Mouse (Mus musculus) c-Kit-positive CD71-negative TER-119-negative erythroid progenitor cells, embryonic 14.5 days (primary cell): ENCODE measurements around the gene Ccdc34.
"Not testable (repeated sequence)": the region's sequence is repeated elsewhere in the genome, so short reads cannot be mapped to it uniquely, and the experiment has no call there.

Experiments
- DNase-seq: peaks from one replicate; pipeline ENCODE4 v3.0.0-alpha.2; 2013; ENCODE audit warnings: low read depth

Gene Ccdc34

DNA sequence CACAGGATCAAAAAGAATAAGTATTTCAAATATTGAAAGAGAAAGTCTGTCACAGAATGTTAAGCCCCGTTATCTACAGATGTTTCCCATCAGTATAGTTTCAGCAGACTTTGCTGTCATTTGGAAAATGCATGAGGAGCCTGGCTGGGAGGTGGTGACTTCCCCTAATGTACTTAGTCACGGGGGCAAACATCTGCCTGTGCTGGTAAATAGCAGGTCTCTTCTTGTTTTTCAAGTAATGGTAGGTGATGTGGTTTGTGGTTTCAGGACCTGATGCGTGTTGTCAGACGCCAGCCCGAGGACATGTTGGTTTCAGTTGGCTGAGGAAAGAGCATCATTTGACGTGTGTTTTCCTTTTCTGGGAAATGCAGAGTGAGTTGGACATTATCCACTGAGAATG, 62.9 kb downstream of the Ccdc34 start:
- no peak for DNase-seq

GRCm38 (mm10) chr2:110082975-110083374, 65.4 kb downstream of the Ccdc34 start:
- no peak for DNase-seq

DNA sequence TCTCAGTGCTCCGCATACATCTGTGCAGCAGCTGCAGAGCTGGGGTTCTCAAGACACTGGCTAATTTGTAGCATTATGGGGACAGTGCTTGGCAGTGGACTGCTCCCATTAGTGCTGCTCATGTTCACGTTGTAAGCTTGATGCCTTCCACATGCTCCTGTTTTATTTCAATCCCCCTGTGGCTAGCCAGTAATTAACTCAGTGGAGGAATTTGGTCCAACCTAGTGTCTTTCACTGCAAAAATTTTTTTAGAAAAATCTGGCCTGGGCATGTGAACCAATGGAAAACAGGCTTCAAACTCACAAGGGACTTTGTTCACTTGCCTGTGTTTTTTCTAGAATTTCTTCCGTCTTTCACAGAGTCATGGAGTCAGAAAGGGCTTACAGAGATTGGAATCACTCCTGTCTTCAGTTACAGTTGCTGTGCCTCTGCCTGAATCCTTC, 68.1 kb downstream of the Ccdc34 start:
- no peak for DNase-seq

- no peak for DNase-seq
Measured at GRCm38 (mm10) chr2:110114133-110114532, 96.5 kb downstream of the Ccdc34 start.

DNA sequence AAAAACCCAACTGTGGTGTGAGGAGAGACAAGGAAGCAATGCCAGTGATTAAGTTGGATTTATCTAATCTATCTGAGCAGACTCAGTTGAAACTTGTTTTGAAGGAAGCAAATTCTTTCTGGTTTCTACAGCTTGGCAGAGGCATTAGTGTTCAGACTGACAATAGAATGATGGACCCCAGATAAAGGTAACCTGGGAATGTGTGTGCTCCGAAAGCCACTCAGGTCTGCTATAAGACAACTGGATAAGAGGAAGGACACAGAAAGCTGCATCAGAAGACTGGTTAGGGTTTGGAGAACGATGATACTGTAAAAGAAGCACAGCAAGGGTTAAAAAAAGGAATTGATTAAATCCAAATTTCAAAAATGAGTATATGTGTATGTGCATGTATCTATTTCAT, 111.8 kb downstream of the Ccdc34 start:
- no peak for DNase-seq

DNA sequence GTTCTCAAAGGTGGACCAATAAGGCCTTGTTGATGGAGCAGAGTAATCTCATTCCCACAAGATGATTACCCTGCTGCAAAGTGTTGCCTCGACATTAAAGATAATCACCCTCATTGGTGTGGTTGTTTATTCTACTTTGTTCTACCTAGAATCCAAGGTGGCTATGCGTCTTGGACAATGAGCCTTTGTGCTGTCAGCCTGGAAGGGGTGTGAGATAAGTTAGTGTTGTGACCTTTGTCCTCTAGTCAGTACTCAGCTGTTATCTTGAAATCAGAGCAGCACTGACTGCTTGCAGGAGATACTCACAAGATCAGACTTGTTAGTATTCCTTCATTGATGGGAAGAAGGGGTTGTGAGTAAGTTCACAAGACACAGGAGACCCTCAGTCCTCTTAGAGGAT, 114.0 kb downstream of the Ccdc34 start:
- DNase-seq = no peak

DNA sequence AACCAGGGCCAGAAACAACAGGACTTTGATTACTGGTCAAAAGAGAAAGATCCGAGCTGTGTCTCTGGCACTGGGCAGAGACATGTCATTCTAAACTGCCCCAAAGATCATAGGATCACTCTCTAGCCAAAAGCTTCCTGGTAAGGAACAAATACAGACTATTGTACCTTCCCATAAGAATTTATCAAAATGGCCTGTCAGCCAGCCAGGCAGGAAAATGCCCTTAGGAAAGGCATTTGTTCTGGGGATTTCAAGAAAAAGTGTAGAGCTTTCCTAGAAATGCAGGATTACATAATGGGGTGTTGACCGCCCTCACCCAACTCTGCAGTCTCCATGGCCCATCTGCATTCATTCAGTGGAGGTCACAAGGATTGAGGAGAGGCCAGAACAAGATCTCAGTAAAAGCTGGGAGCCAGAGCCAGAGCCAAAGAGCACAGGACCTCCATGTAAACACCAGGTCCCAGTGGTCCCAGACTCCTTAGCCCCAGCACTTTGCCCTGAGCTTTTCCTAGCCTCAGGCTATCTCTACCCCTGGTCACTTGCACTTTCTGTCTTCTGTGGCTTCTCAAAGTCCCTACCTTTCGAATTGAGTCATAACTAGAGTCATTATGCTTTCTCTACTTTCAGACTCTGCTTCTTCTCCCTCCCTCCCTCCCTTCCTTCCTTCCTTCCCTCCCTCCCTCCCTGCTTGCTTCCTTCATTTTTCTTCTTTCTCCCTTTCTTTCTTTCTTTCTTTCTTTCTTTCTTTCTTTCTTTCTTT, 115.9 kb downstream of the Ccdc34 start:
- no peak for DNase-seq

DNA sequence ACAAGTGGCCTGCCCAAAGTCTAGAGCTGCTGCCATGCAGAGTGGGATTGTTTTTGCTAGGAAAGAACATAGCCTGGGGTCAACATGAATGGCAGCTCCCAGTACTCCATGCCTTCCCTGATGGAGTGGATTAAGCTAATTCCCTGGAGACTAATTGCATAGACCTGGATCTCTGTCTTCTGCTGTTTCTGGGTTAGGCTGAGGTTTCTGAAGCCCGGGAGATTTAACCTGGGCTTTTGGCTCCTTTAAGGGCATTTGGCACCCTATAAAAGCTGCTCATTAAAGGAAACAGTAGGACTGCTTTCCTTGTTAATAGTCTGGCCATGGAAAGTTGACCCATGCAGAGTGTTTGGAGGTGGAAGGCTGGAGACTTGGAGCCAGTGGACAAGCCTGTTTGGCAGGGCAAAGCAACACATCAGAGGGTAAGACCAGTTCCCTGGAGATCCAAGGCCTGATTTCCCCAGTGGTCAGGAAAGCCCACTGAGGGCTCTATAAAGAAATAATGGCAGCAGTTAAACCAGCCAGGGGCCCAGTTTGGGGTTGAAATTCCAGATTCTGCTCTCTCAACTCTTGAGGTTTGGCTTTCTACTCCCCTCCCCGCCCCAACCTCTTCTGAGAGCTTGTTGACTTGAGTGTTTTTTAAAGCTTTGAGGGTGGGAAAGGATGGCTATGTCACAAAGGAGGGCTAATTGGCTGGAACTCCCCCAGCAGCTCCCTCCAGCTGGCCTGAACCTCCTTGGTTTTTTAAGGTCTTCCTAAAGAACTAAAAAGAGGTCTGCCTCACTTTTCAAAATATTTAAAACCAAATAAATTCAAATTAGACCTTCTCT, 117.4 kb downstream of the Ccdc34 start:
- no peak for DNase-seq

- DNase-seq = no peak
Measured at GRCm38 (mm10) chr2:110137291-110137690, 119.7 kb downstream of the Ccdc34 start.

DNA sequence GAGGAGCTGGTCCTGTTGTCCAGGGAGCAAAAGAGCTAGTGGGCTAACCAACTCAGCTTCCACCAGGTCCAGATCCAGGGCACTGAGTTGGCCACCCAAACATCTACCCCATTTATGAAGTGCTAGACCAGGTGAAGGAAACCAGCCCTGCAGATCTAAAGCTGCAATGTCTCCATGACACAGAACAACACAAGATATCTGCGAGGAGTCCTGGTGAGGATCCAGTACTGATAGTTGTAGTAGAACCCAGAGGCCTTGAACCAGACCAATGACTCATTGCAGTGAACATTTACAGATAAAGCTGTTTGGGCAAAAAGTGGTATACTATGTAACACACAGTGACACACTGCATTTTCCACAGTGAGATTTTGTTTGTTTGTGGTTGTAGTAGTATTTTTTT, 120.5 kb downstream of the Ccdc34 start:
- no peak for DNase-seq

GRCm38 (mm10) chr2:110147980-110148379, 130.4 kb downstream of the Ccdc34 start:
- DNase-seq = not testable (repeated sequence)

- no peak for DNase-seq
Measured at GRCm38 (mm10) chr2:110149246-110149645, 131.6 kb downstream of the Ccdc34 start.

DNA sequence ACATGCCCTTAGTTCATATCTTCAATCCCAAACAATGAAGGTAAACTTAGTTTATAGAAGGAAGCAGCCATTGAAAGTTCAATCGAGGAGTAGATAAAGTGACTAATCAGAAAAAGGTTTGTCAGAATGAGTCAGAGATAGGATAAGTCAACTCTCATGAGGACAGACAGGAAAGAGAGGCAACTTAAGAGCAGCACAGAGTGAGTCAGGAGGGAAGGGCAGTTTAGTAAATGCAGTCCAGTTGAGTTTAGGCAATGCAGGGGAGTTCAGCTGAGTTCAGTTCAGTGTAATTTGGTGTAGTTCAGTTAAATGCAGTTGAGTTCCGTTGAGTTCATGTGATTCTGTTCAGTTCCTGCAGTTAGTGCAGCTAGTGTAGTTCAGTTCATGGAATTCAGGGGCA, 138.7 kb downstream of the Ccdc34 start:
- no peak for DNase-seq

DNA sequence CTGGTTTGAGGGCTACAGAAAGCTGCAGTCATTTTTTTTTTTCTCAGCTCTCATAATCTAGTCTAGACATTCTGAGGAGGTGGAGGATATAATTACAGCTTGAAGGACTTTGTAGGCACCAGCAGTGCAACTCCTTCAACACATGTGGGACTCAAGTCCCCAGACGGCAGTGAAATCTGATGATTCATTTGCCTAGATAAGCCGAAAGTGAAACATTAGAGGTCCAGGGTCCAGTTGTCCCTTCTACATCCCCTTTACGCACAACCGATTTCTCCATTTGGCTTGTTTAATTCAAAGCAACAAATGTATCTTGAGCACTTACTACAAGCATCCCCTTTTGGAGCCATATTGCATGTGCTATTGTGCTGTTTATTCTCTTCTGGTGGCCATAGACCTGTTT, 147.4 kb downstream of the Ccdc34 start:
- no peak for DNase-seq

GRCm38 (mm10) chr2:110167694-110168093, 150.1 kb downstream of the Ccdc34 start:
- no peak for DNase-seq

GRCm38 (mm10) chr2:110168361-110168760, 150.7 kb downstream of the Ccdc34 start:
- no peak for DNase-seq

DNA sequence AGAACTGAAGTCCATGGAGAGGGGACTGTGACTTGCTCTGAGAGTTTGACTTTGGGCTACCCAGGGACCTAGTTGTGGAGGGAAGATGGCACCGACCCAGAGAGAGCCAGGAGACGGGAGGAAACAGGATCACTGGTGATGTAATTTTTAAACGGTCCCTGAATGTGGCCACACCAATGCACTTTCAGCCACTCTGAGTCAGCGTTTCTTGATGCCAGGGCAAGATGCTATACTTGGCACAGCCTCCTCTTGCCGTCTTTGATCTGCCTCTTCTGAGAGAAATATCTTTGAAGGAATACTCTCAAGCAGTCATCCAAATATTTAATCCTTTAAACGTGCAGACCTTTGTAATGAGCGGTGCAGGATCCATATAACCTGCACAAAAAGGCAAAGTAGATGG, 154.8 kb downstream of the Ccdc34 start:
- DNase-seq = no peak

DNA sequence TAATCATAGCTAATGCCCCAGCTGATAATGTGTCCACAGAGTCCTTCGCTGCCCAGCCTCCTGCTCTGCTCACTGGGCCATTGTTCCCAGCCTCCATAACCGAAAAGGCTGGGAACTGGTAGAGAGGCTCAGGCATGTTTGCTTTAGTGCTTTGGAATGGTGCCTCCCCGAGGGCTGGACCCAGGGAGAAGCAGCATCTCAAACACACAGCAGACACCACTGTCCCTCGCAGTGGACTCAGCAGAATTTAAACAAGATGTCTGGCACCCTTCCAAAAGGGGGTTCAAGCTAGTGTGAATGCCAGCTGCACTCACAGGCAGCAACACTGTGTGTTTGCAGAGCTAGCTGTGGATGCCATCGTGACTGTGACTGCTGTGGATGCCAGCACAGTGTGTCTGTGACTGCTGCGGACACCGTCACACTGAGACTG, 156.2 kb downstream of the Ccdc34 start:
- no peak for DNase-seq

DNA sequence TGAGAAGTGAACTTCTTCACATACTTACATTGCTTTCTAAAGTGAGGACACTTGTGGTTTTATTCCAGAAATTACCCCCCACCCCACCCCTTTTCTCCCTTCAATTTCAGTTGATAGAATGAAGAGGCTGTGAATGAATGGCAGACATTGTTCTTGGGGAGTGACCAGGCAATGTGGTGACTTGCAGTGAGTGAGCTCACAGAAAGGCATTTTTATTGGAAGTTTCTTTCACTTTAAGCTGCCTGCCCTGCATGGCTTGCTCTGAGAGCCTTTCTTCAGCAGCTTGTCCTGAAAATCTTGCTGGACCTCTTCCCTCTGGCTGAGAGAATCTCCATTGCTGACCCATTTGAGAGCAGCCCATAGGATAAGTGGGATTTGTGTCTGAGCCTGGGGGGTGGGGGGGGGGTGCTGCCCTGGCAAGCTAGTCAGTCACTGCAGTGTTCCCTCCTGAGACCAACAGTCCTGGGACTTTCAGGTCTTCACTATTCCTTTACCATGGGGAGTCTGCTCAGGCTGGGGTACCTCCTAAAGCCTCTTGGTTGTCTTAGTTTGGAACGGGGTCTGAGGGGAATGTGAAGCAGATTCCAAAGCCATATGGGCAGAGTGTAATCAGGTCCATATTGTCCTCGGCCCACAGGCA, 159.3 kb downstream of the Ccdc34 start:
- DNase-seq = no peak

DNA sequence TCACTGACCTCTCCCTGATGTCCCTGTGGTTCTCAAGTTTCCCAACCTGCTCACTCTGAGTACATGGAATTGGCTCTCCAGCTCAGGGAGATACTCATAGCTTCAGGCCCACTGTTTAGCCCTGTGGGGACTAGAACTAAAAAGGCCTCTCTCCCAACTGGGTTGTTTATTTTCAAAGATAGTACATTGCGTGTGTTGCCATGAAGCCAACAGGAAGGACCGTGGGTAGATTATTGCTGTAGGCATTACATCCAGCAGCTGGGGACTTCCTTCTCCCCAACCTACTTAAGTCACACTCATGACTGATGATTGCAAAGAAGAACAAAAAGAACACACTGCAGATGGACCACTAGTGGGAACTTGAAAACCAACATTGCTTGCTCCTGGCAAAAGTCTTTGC, 159.8 kb downstream of the Ccdc34 start:
- no peak for DNase-seq

GRCm38 (mm10) chr2:110177879-110178278, 160.3 kb downstream of the Ccdc34 start:
- no peak for DNase-seq

DNA sequence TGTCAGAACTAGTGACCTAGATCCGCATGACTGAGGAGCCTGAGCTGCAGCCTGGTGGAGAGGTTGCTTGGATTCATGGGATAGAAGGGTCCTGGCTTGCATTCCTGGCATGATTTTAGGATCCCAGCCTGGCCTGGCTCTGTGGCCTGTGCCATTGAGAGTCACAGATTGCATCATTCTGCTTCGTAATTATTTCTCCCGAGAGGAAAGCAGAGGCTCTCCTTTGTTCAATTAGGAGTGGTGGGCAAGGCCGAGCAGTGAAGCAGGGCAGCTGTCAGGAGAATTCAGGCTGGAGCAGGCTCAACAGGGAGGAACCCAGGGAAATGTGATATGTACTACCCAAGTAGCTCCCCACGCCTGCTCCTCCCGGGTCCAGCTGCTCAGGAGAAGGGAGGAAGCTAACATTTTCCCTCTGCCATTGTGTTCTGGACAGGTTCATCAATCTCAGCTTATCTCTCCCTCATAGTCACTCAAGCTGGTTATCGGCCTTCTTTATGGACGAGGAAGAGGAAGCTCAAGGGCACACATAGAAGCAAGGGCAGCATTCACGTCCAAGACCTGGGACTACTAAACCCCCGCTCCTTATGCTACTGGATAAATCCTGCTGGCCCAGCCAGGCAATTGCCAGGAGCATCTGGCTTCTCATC, 162.2 kb downstream of the Ccdc34 start:
- no peak for DNase-seq
